Mouse (Mus musculus): ENCODE data around the gene Col4a3. TPM values are rescaled to one million over a fixed set of nuclear protein-coding genes. Genes with fewer than 3 reads are reported as not detected.

The Col4a3 gene
- polyA plus RNA-seq, 1 experiment from 2014 or later: 0.29 TPM

- WGBS: 84% methylated on average over 2 of the region's 2 CpGs
These were observed 51.7 kb downstream of the Col4a3 start for GRCm38 (mm10) chr1:82638428-82638827.

GRCm38 (mm10) chr1:82641316-82641987 lies 54.7 kb downstream of the Col4a3 start:
- H3K9me3 ChIP-seq: no peaks in the 10 kb centered on the region
- H3K27me3 ChIP-seq: no peaks in the 10 kb centered on the region
- peaks cover 4% of the 10 kb centered on the region for H3K4me1 ChIP-seq
- no peak overlapping the region for H3K4me3 ChIP-seq
- H3K4me2 ChIP-seq (replicated peaks): peak overlapping the region; percentile 29
- ATAC-seq (replicated peaks): peak; percentile 64
- no peak overlapping the region for H3K9ac ChIP-seq (replicated peaks)
- no peak overlapping the region for H3K27ac ChIP-seq (replicated peaks)
- H3K36me3 ChIP-seq: no peaks in the 10 kb centered on the region
- WGBS: 33% methylated on average over 18 of the region's 18 CpGs

More at GRCm38 (mm10) chr1:82638428-82638827, 51.7 kb downstream of the Col4a3 start:
- H3K36me3 ChIP-seq: no peaks in the 10 kb centered on the region
- peaks cover 11% of the 10 kb centered on the region for H3K4me1 ChIP-seq
- H3K27me3 ChIP-seq: no peaks in the 10 kb centered on the region
- H3K4me2 ChIP-seq (replicated peaks): no peak overlapping the region
- no peak overlapping the region for H3K27ac ChIP-seq (replicated peaks)
- no peak overlapping the region for H3K4me3 ChIP-seq
- H3K9me3 ChIP-seq: no peaks in the 10 kb centered on the region
- ATAC-seq (replicated peaks): no peak
- no peak overlapping the region for H3K9ac ChIP-seq (replicated peaks)

- no peaks in the 10 kb centered on the region for H3K27me3 ChIP-seq
- H3K4me2 ChIP-seq (replicated peaks): no peak overlapping the region
- no peaks in the 10 kb centered on the region for H3K9me3 ChIP-seq
- H3K4me3 ChIP-seq: no peak overlapping the region
- H3K9ac ChIP-seq (replicated peaks): no peak overlapping the region
- no peak for ATAC-seq (replicated peaks)
- H3K4me1 ChIP-seq: peaks cover 8% of the 10 kb centered on the region; the same call in 1 of the 2 replicates
- WGBS: 46% methylated on average over 10 of the region's 10 CpGs
- H3K36me3 ChIP-seq: no peaks in the 10 kb centered on the region
- no peak overlapping the region for H3K27ac ChIP-seq (replicated peaks)
These were observed 61.3 kb downstream of the Col4a3 start for GRCm38 (mm10) chr1:82647989-82648388.

- 0 out of 2 replicates have a peak, but pooled peaks have one; percentile 35 for ATAC-seq (replicated peaks)
- Histone ChIP-seq H3K9ac (replicated peaks) (no peak overlapping the region), H3K27ac (replicated peaks) (no peak overlapping the region; the same call in 1 of the 2 replicates), H3K4me3 (no peak overlapping the region), H3K27me3 (no peaks in the 10 kb centered on the region), H3K4me2 (replicated peaks) (no peak overlapping the region), H3K4me1 (peaks cover 8% of the 10 kb centered on the region; the same call in 1 of the 2 replicates), H3K9me3 (no peaks in the 10 kb centered on the region), H3K36me3 (no peaks in the 10 kb centered on the region)
- 24% methylated on average over 4 of the region's 4 CpGs for WGBS
These were observed 64.1 kb downstream of the Col4a3 start for GRCm38 (mm10) chr1:82650868-82651267.

GRCm38 (mm10) chr1:82654046-82654445 lies 67.3 kb downstream of the Col4a3 start:
- Histone ChIP-seq H3K27ac (replicated peaks) (no peak overlapping the region), H3K4me2 (replicated peaks) (no peak overlapping the region), H3K36me3 (no peaks in the 10 kb centered on the region), H3K4me3 (no peak overlapping the region), H3K9ac (replicated peaks) (no peak overlapping the region), H3K4me1 (peaks cover 8% of the 10 kb centered on the region; the same call in 1 of the 2 replicates), H3K9me3 (no peaks in the 10 kb centered on the region), H3K27me3 (no peaks in the 10 kb centered on the region)
- 49% methylated on average over 7 of the region's 7 CpGs for WGBS
- no peak for ATAC-seq (replicated peaks)

- no peak for ATAC-seq (replicated peaks)
- H3K9me3 ChIP-seq: no peaks in the 10 kb centered on the region
- no peak overlapping the region for H3K9ac ChIP-seq (replicated peaks)
- H3K4me2 ChIP-seq (replicated peaks): no peak overlapping the region
- no peaks in the 10 kb centered on the region for H3K27me3 ChIP-seq
- WGBS: 68% methylated on average over 3 of the region's 3 CpGs
- H3K4me1 ChIP-seq: no peaks in the 10 kb centered on the region
- no peak overlapping the region for H3K27ac ChIP-seq (replicated peaks)
- H3K36me3 ChIP-seq: no peaks in the 10 kb centered on the region
- no peak overlapping the region for H3K4me3 ChIP-seq
These were observed 69.7 kb downstream of the Col4a3 start for GRCm38 (mm10) chr1:82656452-82656851.

- H3K9me3 ChIP-seq: no peaks in the 10 kb centered on the region
- no peak overlapping the region for H3K4me3 ChIP-seq
- no peaks in the 10 kb centered on the region for H3K4me1 ChIP-seq
- no peaks in the 10 kb centered on the region for H3K27me3 ChIP-seq
- H3K9ac ChIP-seq (replicated peaks): no peak overlapping the region
- ATAC-seq (replicated peaks): no peak
- no peaks in the 10 kb centered on the region for H3K36me3 ChIP-seq
- no peak overlapping the region for H3K4me2 ChIP-seq (replicated peaks)
- WGBS: 95% methylated on average over 2 of the region's 2 CpGs
- H3K27ac ChIP-seq (replicated peaks): no peak overlapping the region
These were observed 75.5 kb downstream of the Col4a3 start for GRCm38 (mm10) chr1:82662269-82662668.

GRCm38 (mm10) chr1:82663522-82663921 lies 76.8 kb downstream of the Col4a3 start:
- Histone ChIP-seq H3K36me3 (no peaks in the 10 kb centered on the region), H3K9ac (replicated peaks) (no peak overlapping the region), H3K9me3 (no peaks in the 10 kb centered on the region), H3K27me3 (no peaks in the 10 kb centered on the region), H3K27ac (replicated peaks) (no peak overlapping the region), H3K4me1 (no peaks in the 10 kb centered on the region), H3K4me2 (replicated peaks) (no peak overlapping the region), H3K4me3 (no peak overlapping the region)
- ATAC-seq (replicated peaks): no peak
- WGBS: 22% methylated on average over 2 of the region's 2 CpGs

- Histone ChIP-seq H3K27me3 (no peaks in the 10 kb centered on the region), H3K27ac (replicated peaks) (no peak overlapping the region), H3K4me3 (no peak overlapping the region), H3K9ac (replicated peaks) (no peak overlapping the region), H3K36me3 (no peaks in the 10 kb centered on the region), H3K4me2 (replicated peaks) (no peak overlapping the region), H3K4me1 (no peaks in the 10 kb centered on the region), H3K9me3 (no peaks in the 10 kb centered on the region)
- 92% methylated on average over 5 of the region's 5 CpGs for WGBS
- no peak for ATAC-seq (replicated peaks)
These were observed 99.6 kb downstream of the Col4a3 start for GRCm38 (mm10) chr1:82686328-82686727.

- H3K4me2 ChIP-seq (replicated peaks): no peak overlapping the region
- H3K27ac ChIP-seq (replicated peaks): no peak overlapping the region
- WGBS: 89% methylated on average over 2 of the region's 2 CpGs
These were observed 100.1 kb downstream of the Col4a3 start for GRCm38 (mm10) chr1:82686866-82687265.

GRCm38 (mm10) chr1:82687931-82688330 lies 101.2 kb downstream of the Col4a3 start:
- H3K4me3 ChIP-seq: no peak overlapping the region
- H3K36me3 ChIP-seq: no peaks in the 10 kb centered on the region
- 11% methylated on average over 6 of the region's 6 CpGs for WGBS
- H3K4me2 ChIP-seq (replicated peaks): no peak overlapping the region
- no peak for ATAC-seq (replicated peaks)
- no peaks in the 10 kb centered on the region for H3K4me1 ChIP-seq
- no peak overlapping the region for H3K9ac ChIP-seq (replicated peaks)
- H3K27me3 ChIP-seq: no peaks in the 10 kb centered on the region
- H3K27ac ChIP-seq (replicated peaks): no peak overlapping the region
- H3K9me3 ChIP-seq: no peaks in the 10 kb centered on the region

More at GRCm38 (mm10) chr1:82686866-82687265, 100.1 kb downstream of the Col4a3 start:
- no peak overlapping the region for H3K9ac ChIP-seq (replicated peaks)
- no peak for ATAC-seq (replicated peaks)
- no peaks in the 10 kb centered on the region for H3K4me1 ChIP-seq
- H3K27me3 ChIP-seq: no peaks in the 10 kb centered on the region
- H3K9me3 ChIP-seq: no peaks in the 10 kb centered on the region
- no peaks in the 10 kb centered on the region for H3K36me3 ChIP-seq
- H3K4me3 ChIP-seq: no peak overlapping the region

- Histone ChIP-seq H3K4me1 (no peaks in the 10 kb centered on the region), H3K4me3 (no peak overlapping the region), H3K9ac (replicated peaks) (no peak overlapping the region), H3K27ac (replicated peaks) (no peak overlapping the region), H3K27me3 (no peaks in the 10 kb centered on the region), H3K4me2 (replicated peaks) (no peak overlapping the region), H3K9me3 (no peaks in the 10 kb centered on the region), H3K36me3 (no peaks in the 10 kb centered on the region)
- ATAC-seq (replicated peaks): no peak
- 29% methylated on average over 3 of the region's 3 CpGs for WGBS
These were observed 109.2 kb downstream of the Col4a3 start for GRCm38 (mm10) chr1:82695915-82696314.
